Mouse (Mus musculus) cortical plate, adult 2 months (tissue): ENCODE data around the gene Mfsd2b.

Experiments used
- CTCF ChIP-seq: fragments of 200-500 bp; IDR thresholded peaks from 2 replicates; pipeline ENCODE4 v1.5.1; 2011; ENCODE audit warnings: mild to moderate bottlenecking, control low read depth, low read length; ENCODE audit not compliant: insufficient read depth; ENCODE audit errors: extremely low read depth
- POLR2A ChIP-seq: fragments of 200-500 bp; IDR thresholded peaks from 2 replicates; pipeline ENCODE4 v1.6.1; 2011; ENCODE audit warnings: mild to moderate bottlenecking, low read length, control low read depth; ENCODE audit not compliant: insufficient read depth; ENCODE audit errors: extremely low read depth

- TF ChIP-seq CTCF = no peak
- no peak for TF ChIP-seq POLR2A
These were observed 10.4 kb downstream of the Mfsd2b start for GRCm38 (mm10) chr12:4863654-4864337.
